Mouse (Mus musculus) heart, embryonic 16.5 days (tissue): ENCODE results near the gene Mgat5. TPM values are rescaled to one million over a fixed set of nuclear protein-coding genes. Genes with fewer than 3 reads are reported as not detected.
A peak's percentile ranks its signal among the peaks of the same experiment; 100 is the strongest.

ENCODE experiments used
- ATAC-seq: fragments of 200-750 bp; cut with Nextera tagmentation; replicated peaks from 2 replicates; pipeline ENCODE4 v1.8.0; 2017; ENCODE audit warnings: moderate number of reproducible peaks; ENCODE audit not compliant: insufficient read depth, low FRiP score; ENCODE audit errors: extremely low read depth
- H3K27ac ChIP-seq: fragments of 300-500 bp; sonication (generic); 2 replicates; pipeline ENCODE4 v1.5.1; 2014; ENCODE audit warnings: mild to moderate bottlenecking, low read length, control low read depth, moderate library complexity
- H3K27me3 ChIP-seq: fragments of 300-500 bp; sonication (generic); 2 replicates; pipeline ENCODE4 v1.6.1; 2014; ENCODE audit warnings: low read length, mixed read lengths; ENCODE audit not compliant: control insufficient read depth, insufficient read depth
- H3K36me3 ChIP-seq: fragments of 300-500 bp; sonication (generic); 2 replicates; pipeline ENCODE4 v1.6.1; 2014; ENCODE audit not compliant: control insufficient read depth, insufficient read depth
- H3K4me1 ChIP-seq: fragments of 300-500 bp; sonication (generic); 2 replicates; pipeline ENCODE4 v1.6.1; 2014; ENCODE audit warnings: low read length, mixed read lengths; ENCODE audit not compliant: control insufficient read depth, insufficient read depth
- H3K4me2 ChIP-seq: fragments of 300-500 bp; sonication (generic); 2 replicates; pipeline ENCODE4 v1.6.1; 2014; ENCODE audit warnings: low read depth, mild to moderate bottlenecking, control low read depth, low read length
- H3K4me3 ChIP-seq: fragments of 300-500 bp; sonication (generic); 2 replicates; pipeline ENCODE4 v1.5.1; 2014; ENCODE audit warnings: mild to moderate bottlenecking, control low read depth, low read length
- H3K9ac ChIP-seq: fragments of 300-500 bp; sonication (generic); 2 replicates; pipeline ENCODE4 v1.6.1; 2014; ENCODE audit warnings: low read length, control low read depth
- H3K9me3 ChIP-seq: fragments of 300-500 bp; sonication (generic); replicated peaks from 2 replicates; pipeline ENCODE4 v1.6.1; 2016; ENCODE audit warnings: low read length; ENCODE audit not compliant: control insufficient read depth
- WGBS: fragments of 180-500 bp; shearing (Covaris S2); extraction: QIAGEN DNeasy Blood & Tissue Kit; methylation state at CpG from one replicate; pipeline ENCODE4 v1.1.7; 2014; 5-methylcytosine and 5-hydroxymethylcytosine counted together
- polyA plus RNA-seq: library from polyadenylated mRNA; unstranded; fragments of >200 nt; fragmentation: Nextera tagmentation; extraction: Ambion mirVana; gene quantifications from 2 replicates; pipeline ENCODE4 v1.2.1, GENCODE M21; 2015

Mgat5 gene
- polyA plus RNA-seq, 1 experiment from 2014 or later, result 5.1 TPM

DNA sequence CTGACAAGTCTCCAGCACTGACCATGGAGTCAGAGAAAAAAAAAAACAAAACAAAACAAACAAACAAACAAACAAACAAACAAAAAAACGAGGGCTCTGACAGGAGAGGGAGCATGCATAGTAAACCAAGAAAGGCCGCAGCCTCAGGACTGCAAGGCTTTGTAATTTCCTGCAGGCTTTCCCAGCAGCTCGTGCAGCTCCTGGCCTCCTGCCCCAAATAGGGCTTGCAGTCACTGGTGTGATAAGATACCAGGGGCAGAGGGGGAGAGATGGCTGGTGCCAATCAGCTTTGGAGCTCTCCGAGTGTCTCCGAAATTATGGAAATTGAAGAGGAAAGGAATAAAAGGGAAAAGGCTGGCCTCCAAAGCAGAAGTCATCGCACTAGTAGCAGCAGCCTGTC, 260.5 kb downstream of the Mgat5 start:
- H3K9me3 ChIP-seq, result no peaks in the 10 kb centered on the region
- H3K9ac ChIP-seq, result peak overlapping the region; percentile 46
- peaks cover 11% of the 10 kb centered on the region for H3K4me1 ChIP-seq
- no peaks in the 10 kb centered on the region for H3K36me3 ChIP-seq
- 20% methylated on average over 6 of the region's 6 CpGs for WGBS
- peak; percentile 61 for ATAC-seq
- peak overlapping the region; percentile 77 for H3K27ac ChIP-seq
- H3K4me2 ChIP-seq, result peak overlapping the region; percentile 53
- H3K4me3 ChIP-seq, result no peak overlapping the region
- H3K27me3 ChIP-seq, result no peaks in the 10 kb centered on the region

DNA sequence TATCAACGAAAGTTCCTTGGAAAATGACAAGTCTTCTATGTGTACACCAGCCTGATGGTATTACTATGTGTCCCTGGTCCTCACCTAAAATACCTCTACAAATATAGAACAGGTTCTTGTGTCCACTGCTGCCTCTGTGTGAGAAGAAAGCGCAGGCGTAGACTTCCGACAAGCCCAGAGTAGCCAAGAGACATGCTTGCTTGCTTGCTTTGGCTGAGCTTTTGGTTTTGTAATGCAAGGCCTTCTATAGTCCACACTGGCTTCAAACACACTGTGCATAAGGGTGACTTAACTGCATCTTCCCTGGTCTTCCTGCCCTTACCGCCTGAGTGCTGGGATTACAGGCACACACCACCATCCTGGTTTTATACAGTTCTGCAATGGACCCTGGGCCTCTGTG, 262.4 kb downstream of the Mgat5 start:
- Histone ChIP-seq H3K4me1 (peaks cover 11% of the 10 kb centered on the region), H3K4me2 (no peak overlapping the region), H3K27me3 (no peaks in the 10 kb centered on the region), H3K27ac (no peak overlapping the region), H3K9me3 (no peaks in the 10 kb centered on the region), H3K36me3 (peaks cover 7% of the 10 kb centered on the region), H3K9ac (no peak overlapping the region), H3K4me3 (no peak overlapping the region)
- WGBS, result 95% methylated on average over 5 of the region's 5 CpGs
- ATAC-seq, result no peak

DNA sequence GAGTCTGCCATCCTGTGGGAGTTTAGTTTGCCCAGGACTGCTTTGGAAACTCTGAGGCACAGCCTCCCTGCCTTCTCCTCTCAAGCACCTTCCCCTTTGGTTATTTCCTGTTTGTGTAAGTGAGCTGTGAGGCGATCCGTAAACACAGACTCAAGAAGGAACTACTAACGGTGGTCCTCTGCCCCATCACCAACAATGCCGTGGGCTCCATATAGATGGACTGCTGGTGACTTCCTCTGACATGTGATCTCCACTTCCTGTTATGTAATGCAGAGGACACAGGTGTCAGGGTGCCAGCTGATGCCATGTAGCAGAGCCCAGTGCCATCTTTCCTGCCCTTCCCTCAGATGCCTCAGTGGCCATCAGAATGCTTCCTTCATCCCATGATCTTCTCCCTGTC, 265.4 kb downstream of the Mgat5 start:
- H3K4me1 ChIP-seq, result peaks cover 15% of the 10 kb centered on the region
- no peaks in the 10 kb centered on the region for H3K27me3 ChIP-seq
- no peak overlapping the region for H3K4me2 ChIP-seq
- H3K9me3 ChIP-seq, result no peaks in the 10 kb centered on the region
- WGBS, result 66% methylated on average over 4 of the region's 4 CpGs
- no peak overlapping the region for H3K9ac ChIP-seq
- no peak overlapping the region for H3K4me3 ChIP-seq
- ATAC-seq, result no peak
- H3K36me3 ChIP-seq, result peaks cover 7% of the 10 kb centered on the region
- no peak overlapping the region for H3K27ac ChIP-seq

DNA sequence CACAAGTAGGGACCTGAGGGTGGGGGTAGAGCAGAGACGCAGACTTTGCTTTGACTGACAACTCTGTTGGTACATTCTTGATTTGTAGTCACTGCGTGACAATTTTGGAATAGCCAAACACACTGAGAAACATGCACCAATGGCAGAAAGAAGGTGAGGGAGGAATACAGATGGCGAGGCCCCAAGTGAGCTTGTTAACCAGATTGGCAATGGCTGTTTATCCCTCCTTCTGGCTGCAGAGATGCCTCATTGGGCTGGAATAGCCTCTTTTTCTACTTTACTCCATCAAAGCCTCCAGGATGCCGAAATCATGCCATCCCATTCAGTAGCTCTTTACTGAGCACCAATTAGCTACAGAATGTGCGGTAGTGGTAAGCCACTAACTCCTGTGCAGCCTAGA, 270.9 kb downstream of the Mgat5 start:
- Histone ChIP-seq H3K27ac (no peak overlapping the region), H3K4me3 (no peak overlapping the region), H3K4me1 (peaks cover 8% of the 10 kb centered on the region), H3K9ac (no peak overlapping the region), H3K4me2 (no peak overlapping the region), H3K36me3 (peaks cover 14% of the 10 kb centered on the region), H3K27me3 (no peaks in the 10 kb centered on the region), H3K9me3 (no peaks in the 10 kb centered on the region)
- WGBS, result 92% methylated on average over 5 of the region's 5 CpGs
- no peak for ATAC-seq

DNA sequence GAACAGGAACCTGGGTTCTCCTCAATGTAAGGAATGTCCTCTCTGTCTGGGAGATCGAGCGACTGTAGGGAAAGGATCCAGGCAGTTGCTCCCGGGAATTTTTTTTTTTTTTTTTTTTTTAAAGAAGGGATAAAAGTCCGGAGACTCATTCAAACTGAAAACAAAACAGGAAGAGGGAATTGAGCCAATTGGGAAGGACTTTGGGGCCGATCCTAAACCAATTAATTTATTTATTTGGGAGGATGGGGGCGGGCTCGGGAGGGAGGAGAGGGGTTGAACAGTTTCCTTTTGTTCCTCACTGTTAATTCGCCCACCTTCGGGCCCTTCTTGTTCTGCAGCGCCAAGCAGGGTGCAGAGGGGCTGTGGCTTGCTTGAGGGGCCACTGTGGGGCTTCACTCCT, 278.1 kb downstream of the Mgat5 start:
- Histone ChIP-seq H3K4me3 (no peak overlapping the region), H3K27me3 (no peaks in the 10 kb centered on the region), H3K4me2 (no peak overlapping the region), H3K36me3 (peaks cover 15% of the 10 kb centered on the region), H3K9me3 (no peaks in the 10 kb centered on the region), H3K9ac (no peak overlapping the region), H3K4me1 (no peaks in the 10 kb centered on the region), H3K27ac (no peak overlapping the region)
- WGBS, result 74% methylated on average over 10 of the region's 10 CpGs
- ATAC-seq, result no peak

DNA sequence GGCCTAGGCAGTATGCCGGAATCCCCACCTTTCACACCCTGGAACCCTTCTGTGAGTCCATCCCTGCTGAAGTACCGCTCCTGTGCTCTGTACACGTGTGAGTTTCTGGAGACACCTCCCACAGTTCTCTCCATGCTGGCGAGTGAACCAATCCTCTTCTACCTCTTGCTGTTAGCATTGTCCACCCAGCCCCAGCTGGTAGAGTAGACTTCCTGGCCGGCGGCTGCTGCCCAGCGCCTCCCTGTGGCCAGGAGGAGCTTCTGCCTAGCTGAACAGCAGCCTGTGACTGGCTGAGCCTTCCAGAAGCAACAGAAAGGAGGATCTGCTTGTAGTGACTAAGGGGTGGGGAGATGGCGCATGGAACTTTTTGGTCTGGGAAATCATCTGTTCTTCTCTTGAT, 279.4 kb downstream of the Mgat5 start:
- Histone ChIP-seq H3K9ac (no peak overlapping the region), H3K9me3 (no peaks in the 10 kb centered on the region), H3K36me3 (peaks cover 13% of the 10 kb centered on the region), H3K27me3 (no peaks in the 10 kb centered on the region), H3K4me1 (no peaks in the 10 kb centered on the region), H3K4me3 (no peak overlapping the region), H3K27ac (no peak overlapping the region), H3K4me2 (no peak overlapping the region)
- WGBS, result 91% methylated on average over 8 of the region's 8 CpGs
- no peak for ATAC-seq

DNA sequence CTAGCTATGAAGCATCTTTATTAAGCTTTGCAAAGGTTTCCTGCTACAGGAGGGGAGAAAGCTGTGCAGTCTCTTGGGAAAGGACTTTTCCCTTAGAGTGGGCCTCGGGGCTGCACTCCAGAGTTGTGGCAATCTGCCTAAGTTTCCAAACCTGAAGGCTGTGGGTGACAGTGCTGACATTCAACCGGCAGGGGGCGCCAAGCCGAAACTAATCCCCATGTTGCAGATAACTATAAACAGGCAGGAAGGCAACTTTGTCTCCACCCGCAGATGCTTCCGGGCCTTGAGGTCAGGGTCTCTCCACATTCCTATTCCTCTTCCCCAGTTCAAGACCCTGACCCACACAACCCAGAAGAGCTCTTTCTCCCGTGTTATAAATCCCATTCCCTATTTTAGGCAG, 280.0 kb downstream of the Mgat5 start:
- 41% methylated on average over 7 of the region's 7 CpGs for whole genome bisulfite sequencing
- no peak for ATAC-seq
- Histone ChIP-seq H3K4me1 (no peaks in the 10 kb centered on the region), H3K27me3 (no peaks in the 10 kb centered on the region), H3K9me3 (no peaks in the 10 kb centered on the region), H3K27ac (no peak overlapping the region), H3K36me3 (peaks cover 13% of the 10 kb centered on the region), H3K4me3 (no peak overlapping the region), H3K4me2 (no peak overlapping the region), H3K9ac (no peak overlapping the region)

DNA sequence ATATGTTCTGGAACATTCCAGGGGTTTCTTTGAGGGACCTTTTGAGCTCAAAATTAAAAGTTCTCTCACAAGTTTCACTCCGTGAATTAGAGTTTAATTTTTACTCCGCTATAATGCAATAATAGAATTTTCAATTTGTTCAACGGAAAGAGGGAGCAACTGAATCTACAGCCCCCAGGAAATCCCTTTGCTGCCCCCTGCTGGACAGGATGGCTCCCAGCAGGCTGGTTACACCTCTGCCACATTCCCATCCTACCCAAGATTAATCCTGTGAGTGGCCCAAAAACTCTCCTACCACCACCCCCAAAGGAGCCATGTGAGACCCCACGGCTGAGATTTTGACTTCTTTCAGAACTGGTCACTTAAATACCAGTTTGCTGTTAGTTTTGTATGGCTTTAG, 282.3 kb downstream of the Mgat5 start:
- H3K4me1 ChIP-seq, result no peaks in the 10 kb centered on the region
- WGBS, result 74% methylated on average over 4 of the region's 4 CpGs

DNA sequence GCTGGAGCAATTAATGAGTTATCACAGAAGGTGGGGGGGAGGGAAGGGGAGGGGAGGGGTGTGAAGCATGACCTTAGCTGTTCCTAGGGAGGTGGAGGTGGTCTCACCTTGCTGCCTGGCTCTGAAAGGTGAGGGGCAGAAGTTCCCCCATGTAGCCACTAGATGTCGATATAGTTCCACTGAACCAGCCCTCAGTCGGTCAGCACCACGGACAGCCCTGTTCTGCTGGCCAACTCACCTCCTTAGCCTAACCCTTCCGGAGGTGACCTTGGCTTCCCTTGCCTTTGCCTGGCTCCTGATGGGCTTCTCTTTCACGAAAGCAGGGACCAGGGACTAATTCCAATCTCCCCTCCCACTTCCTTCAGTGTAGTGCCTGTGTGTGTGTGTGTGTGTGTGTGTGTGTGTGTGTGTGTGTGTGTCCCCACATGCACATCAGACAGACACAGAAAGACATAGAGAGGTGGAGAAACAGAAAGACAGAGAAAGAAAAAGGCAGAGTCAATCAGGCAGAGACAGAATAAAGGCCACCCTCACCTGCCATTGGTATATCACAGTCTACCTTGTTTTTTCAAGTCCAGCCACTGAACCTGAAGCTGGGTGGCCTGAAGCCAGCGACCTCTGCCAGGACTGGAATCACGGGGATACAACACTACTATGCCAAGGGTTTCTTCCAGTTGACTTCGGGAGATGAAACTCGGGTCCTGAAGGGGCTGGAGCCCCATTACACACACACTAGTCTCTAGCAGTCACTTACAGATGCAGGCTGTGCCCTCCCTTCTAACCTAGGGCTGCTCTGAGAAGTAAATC, 292.1 kb downstream of the Mgat5 start:
- Histone ChIP-seq H3K27ac (no peak overlapping the region), H3K36me3 (no peaks in the 10 kb centered on the region)
- no peak; the same call in 1 of the 2 replicates for ATAC-seq

More for the DNA sequence above, 282.3 kb downstream of the Mgat5 start:
- H3K27ac ChIP-seq, result no peak overlapping the region
- H3K9me3 ChIP-seq, result no peaks in the 10 kb centered on the region
- no peak overlapping the region for H3K9ac ChIP-seq
- H3K36me3 ChIP-seq, result peaks cover 9% of the 10 kb centered on the region; the same call in 1 of the 2 replicates
- no peak overlapping the region for H3K4me2 ChIP-seq
- H3K4me3 ChIP-seq, result no peak overlapping the region
- ATAC-seq, result no peak
- H3K27me3 ChIP-seq, result no peaks in the 10 kb centered on the region

More for the DNA sequence above, 292.1 kb downstream of the Mgat5 start:
- Histone ChIP-seq H3K9me3 (no peaks in the 10 kb centered on the region), H3K4me3 (no peak overlapping the region), H3K27me3 (no peaks in the 10 kb centered on the region), H3K9ac (no peak overlapping the region), H3K4me1 (no peaks in the 10 kb centered on the region), H3K4me2 (no peak overlapping the region)
- WGBS, result 30% methylated on average over 9 of the region's 9 CpGs
